Mouse (Mus musculus): ENCODE measurements around the gene Ppp2r1b.

Gene Ppp2r1b

DNA sequence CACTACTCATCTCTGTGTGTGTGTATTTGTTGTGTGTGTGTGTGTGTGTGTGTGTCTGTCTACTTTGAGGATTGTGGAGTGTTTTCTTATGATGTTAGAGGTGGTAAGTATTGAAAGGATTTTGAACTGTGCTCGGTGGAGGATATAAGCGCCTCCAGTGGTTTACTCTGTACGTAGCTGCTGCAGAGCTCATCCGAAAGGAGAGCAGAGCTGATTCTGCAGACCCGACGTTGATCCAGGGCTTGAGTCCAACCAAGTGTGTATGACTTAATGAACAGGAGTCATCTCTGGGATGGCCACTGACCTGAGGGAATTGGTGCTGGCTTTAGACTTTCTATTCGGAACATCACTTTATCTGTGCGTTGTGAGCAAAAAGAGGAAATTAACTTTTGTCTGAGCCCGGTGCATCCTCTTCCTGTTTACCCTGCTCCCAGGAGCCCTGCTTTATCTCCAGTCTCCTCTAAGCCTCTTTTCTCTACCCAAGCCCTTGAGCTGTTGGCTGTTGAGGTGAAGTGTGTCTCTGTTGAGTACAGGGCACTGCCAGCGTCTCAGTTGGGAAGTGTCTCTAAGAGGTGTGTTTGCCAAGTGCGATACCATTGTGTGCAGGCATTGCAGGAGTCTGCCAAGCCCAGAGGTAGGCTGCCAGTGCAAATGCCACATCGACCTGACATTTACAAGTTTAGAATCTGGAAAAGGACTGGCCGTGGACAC is 3.9 kb upstream of the Ppp2r1b start:
- DNase-seq: peak; percentile 46

DNA sequence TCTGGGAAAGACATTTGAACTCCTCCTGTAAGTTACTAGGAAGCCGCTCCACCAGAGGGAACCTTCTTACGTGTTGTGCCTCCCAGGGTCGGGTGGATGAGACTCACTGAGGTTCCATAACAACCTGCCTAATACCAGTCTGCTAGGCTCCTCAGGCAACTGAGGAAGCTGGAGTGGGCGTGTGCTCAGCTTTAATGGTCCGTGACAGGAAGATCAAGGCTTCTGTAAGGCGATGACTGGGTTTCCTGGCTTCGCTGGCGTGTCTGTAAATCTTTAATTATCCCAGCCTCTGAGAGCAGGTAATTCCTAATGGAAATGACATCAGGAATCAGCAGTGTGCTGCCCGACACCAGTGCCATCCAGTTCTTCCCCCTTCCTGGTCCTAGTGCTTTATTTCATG is 446 bp downstream of the Ppp2r1b start:
- no peak for DNase-seq

- DNase-seq: no peak
Observed at GRCm38 (mm10) chr9:50847133-50847532, 2.0 kb downstream of the Ppp2r1b start.

DNA sequence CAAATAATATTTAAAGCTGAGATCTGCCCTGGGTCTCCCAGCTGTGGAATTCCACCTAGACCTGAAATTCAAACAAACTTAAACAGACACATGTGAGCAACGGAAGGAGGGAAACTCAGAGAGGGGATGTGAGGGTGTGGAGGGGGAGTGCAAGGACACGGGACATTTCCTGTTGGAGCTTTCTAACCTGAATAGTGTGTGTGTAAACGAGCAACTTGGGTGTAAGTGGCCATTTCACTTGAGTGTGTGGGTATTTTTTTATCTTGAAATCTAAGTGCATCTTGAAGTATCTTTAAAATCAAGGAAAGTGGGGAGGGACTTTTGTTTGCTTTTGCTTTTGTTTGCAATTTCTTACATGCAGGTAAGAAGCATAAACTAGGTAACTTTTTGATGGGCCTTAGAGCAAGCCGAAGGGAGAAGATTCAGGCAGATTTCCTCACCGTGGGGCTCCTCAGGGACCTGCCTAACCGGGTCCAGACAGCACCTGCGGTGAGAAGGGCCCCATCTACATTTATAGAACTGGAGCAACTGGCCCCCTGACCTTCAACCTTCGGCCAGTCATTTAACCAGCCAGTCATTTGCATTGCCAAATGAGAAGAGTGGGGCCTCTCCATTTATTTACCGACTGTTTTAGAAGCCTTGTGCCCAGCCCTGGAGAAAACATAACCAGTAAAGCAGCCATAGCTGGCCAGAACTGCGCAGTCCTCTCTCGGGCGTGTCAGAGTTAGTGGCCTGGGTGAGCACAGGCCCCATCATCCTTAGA is 2.7 kb downstream of the Ppp2r1b start:
- DNase-seq: no peak

GRCm38 (mm10) chr9:50848821-50849220 is 3.7 kb downstream of the Ppp2r1b start:
- DNase-seq: no peak

GRCm38 (mm10) chr9:50849249-50849648 is 4.1 kb downstream of the Ppp2r1b start:
- peak; percentile 85 for DNase-seq

- no peak for DNase-seq
Observed at GRCm38 (mm10) chr9:50849755-50850154, 4.7 kb downstream of the Ppp2r1b start.

DNA sequence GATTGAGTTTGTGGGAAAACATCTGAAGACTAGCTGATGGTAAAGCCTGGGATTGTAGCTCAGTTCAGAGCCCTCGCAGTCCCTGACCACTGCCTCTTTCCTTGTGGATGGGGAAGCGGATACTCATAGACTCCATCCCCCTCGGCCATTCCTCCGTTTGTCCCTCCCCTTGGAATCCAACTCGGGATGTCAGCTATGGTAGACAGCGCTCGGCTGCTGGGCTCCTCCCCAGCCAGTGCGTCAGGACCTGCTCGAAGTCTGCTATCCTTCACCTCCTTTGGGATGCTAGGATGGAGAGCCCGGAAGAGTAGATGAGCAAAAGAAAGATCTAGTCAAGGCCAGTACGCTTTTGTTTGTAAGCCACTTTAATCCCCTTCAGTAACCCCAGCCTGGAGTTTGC is 5.2 kb downstream of the Ppp2r1b start:
- no peak for DNase-seq

- no peak for DNase-seq
Observed at GRCm38 (mm10) chr9:50850713-50851112, 5.6 kb downstream of the Ppp2r1b start.

GRCm38 (mm10) chr9:50852634-50853349 is 7.7 kb downstream of the Ppp2r1b start:
- DNase-seq: no peak

- DNase-seq: no peak
Observed at GRCm38 (mm10) chr9:50854376-50854775, 9.3 kb downstream of the Ppp2r1b start.

GRCm38 (mm10) chr9:50855133-50855766 is 10.1 kb downstream of the Ppp2r1b start:
- DNase-seq: no peak

- DNase-seq: no peak
Observed at GRCm38 (mm10) chr9:50855780-50856179, 10.7 kb downstream of the Ppp2r1b start.

DNA sequence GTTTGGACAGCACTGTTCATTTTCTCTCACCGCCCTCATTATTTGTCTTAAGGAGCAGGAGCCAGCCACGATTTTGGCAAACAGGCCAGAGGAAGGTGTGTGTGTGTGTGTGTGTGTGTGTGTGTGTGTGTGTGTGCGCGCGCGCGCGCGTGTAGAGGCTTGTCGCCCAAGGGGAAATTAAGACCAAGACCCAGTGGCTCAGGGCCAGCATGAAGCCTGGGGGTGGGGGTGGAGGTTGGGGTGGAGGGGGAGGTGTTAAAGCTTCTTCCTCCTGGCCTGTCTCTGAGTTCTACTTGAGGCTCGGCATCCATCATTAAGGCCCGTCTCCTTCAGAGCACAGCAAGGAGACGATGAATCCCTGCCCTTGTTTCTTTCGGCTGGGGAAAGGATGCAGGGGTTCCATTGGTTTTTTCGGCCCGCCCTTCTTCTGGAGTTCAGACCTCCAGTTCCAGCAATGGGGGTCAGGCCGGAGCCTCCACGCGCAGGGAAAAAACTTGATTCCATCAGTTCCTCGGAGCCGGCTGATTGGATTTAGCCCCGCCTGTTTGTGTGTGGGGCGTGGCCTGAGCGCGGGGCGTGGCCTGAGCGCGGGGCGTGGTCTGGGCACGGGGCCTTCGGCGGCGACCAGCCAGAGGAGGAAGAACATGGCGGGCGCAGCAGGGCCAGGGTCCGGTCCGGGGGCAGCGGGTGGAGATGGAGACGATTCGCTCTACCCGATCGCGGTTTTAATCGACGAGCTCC is 11.4 kb downstream of the Ppp2r1b start:
- peak; percentile 91 for DNase-seq

- DNase-seq: no peak
Observed at GRCm38 (mm10) chr9:50857082-50857641, 12.1 kb downstream of the Ppp2r1b start.

DNA sequence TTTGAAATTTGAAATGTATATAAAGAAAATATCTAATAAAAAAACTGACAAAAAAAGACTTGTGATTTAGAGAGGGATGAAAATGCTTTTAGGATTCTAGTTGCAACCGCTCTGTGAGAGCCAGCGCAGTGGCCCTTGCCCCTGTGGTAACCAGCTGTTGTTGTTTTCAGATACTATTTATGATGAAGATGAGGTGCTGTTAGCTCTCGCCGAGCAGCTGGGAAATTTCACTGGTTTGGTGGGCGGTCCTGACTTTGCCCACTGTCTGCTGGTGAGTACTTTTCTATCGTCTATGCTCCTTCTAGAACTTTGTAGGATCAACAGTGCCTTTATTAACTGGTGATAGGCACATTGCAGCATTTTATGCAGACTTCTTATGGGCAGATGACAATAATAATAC is 13.6 kb downstream of the Ppp2r1b start:
- no peak for DNase-seq

GRCm38 (mm10) chr9:50861119-50861839 is 16.2 kb downstream of the Ppp2r1b start:
- DNase-seq: peak; percentile 70

- DNase-seq: no peak
Observed at GRCm38 (mm10) chr9:50863824-50864223, 18.7 kb downstream of the Ppp2r1b start.

GRCm38 (mm10) chr9:50864877-50865276 is 19.8 kb downstream of the Ppp2r1b start:
- no peak for DNase-seq

DNA sequence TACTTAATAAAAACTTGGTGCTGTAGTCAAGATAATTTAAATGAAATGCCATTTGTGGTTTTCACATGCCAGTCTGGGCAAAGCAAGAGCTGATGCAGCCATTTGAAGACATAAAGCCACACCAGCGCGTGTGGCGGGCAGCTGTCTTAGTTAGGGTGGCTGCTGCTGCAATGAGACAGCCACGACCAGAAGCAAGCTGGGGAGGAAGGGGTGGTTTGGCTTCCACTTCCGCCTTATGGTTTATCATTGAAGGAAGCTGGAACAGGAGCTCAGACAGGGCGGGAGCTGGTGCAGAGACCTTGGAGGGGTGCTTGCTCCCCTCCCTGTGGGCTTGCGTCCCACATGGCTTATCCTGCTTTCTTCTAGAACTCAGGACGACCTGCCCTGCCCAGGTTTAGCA is 20.7 kb downstream of the Ppp2r1b start:
- no peak for DNase-seq

DNA sequence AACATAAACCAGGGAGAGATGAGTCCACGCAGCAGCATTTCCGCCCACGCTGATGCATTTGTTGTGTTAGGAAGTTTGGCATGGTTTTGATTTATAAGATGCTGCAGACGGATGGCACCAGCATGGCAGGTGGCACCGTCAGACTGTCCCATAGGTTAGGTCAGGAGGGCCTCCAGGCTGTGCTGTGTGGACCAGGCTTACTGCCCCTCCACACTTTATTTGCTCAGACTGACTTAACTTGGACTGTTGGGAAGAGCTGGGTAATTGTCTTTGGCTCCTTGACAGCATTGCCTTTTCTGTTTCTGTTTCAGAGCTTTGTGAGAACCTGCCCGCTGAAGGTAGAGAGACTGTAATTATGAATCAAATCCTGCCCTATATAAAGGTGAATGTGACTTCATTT is 21.9 kb downstream of the Ppp2r1b start:
- no peak for DNase-seq

DNA sequence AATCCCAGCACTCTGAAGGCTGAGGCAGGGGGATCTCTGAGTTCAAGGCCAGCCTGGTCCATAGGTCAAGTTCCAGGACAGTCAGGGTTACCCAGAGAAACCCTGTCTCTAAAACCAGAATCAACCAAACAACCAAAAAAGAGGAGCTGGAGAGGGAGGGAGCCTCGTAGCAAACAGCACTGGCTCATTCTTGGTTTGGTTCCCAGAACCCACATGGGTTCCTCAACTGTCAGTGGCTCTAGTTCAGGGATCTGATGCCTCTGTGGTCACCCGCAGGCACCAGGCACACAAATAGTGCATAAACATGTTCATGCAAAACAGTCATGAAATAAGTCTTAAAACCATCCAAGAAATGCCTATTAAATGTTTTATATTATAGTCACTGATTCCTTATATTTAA is 23.1 kb downstream of the Ppp2r1b start:
- peak; percentile 70 for DNase-seq
